Mouse (Mus musculus) heart, postnatal 0 days (tissue): ENCODE results near the gene Trmt112. TPM values are rescaled to one million over a fixed set of nuclear protein-coding genes. Genes with fewer than 3 reads are reported as not detected.

Source experiments
- ATAC-seq: fragments of 200-750 bp; cut with Nextera tagmentation; 2 replicates; pipeline ENCODE4 v1.8.0; 2017; ENCODE audit warnings: low read depth, moderate number of reproducible peaks, moderate library complexity; ENCODE audit not compliant: insufficient read depth
- DNase-seq: peaks from one replicate; pipeline ENCODE4 v3.0.0-alpha.2; 2016; ENCODE audit warnings: low spot score
- H3K27ac ChIP-seq: fragments of 300-500 bp; sonication (generic); 2 replicates; pipeline ENCODE4 v1.5.1; 2014; ENCODE audit warnings: low read depth, mild to moderate bottlenecking
- H3K27me3 ChIP-seq: fragments of 300-500 bp; sonication (generic); 2 replicates; pipeline ENCODE4 v1.6.1; 2014; ENCODE audit warnings: low read length, mixed read lengths; ENCODE audit not compliant: control insufficient read depth, insufficient read depth
- H3K36me3 ChIP-seq: fragments of 300-500 bp; sonication (generic); replicated peaks from 2 replicates; pipeline ENCODE4 v1.6.1; 2014; ENCODE audit warnings: low read length, mixed read lengths; ENCODE audit not compliant: control insufficient read depth, insufficient read depth
- H3K4me1 ChIP-seq: fragments of 300-500 bp; sonication (generic); 2 replicates; pipeline ENCODE4 v1.6.1; 2014; ENCODE audit warnings: antibody characterized with exemption; ENCODE audit not compliant: control insufficient read depth, insufficient read depth
- H3K4me2 ChIP-seq: fragments of 300-500 bp; sonication (generic); 2 replicates; pipeline ENCODE4 v1.6.1; 2014; ENCODE audit warnings: low read depth, mild to moderate bottlenecking, low read length, moderate library complexity
- H3K4me3 ChIP-seq: fragments of 300-500 bp; sonication (generic); 2 replicates; pipeline ENCODE4 v1.5.1; 2014; ENCODE audit warnings: low read depth, low read length
- H3K9ac ChIP-seq: fragments of 300-500 bp; sonication (generic); replicated peaks from 2 replicates; pipeline ENCODE4 v1.6.1; 2014; ENCODE audit warnings: low read depth, low read length, mixed read lengths
- H3K9me3 ChIP-seq: fragments of 300-500 bp; sonication (generic); replicated peaks from 2 replicates; pipeline ENCODE4 v1.6.1; 2016; ENCODE audit warnings: low read length; ENCODE audit not compliant: control insufficient read depth
- CTCF ChIP-seq: IDR thresholded peaks from 2 replicates; pipeline ENCODE4 v1.5.1; 2016; ENCODE audit warnings: antibody characterized with exemption, control low read depth, low read depth
- EP300 ChIP-seq: IDR thresholded peaks from 2 replicates; pipeline ENCODE4 v1.6.1; 2016; ENCODE audit warnings: antibody characterized with exemption, low read depth
- WGBS: fragments of 180-500 bp; shearing (Covaris S2); extraction: QIAGEN DNeasy Blood & Tissue Kit; methylation state at CpG from one replicate; pipeline ENCODE4 v1.1.7; 2014; 5-methylcytosine and 5-hydroxymethylcytosine counted together
- polyA plus RNA-seq: library from polyadenylated mRNA; unstranded; fragments of >200 nt; fragmentation: Nextera tagmentation; extraction: Ambion mirVana; gene quantifications from 2 replicates; pipeline ENCODE4 v1.2.1, GENCODE M21; 2015
- total RNA-seq: library from RNA; depleted of rRNA; stranded (reverse); fragments of >200 nt; gene quantifications from 2 replicates; pipeline ENCODE4 v1.2.3, GENCODE M21; 2014; ENCODE audit warnings: low replicate concordance

Trmt112 gene
- total and polyA plus RNA-seq, 2 experiments from 2014 or later = 57.6 to 61.9 TPM

DNA sequence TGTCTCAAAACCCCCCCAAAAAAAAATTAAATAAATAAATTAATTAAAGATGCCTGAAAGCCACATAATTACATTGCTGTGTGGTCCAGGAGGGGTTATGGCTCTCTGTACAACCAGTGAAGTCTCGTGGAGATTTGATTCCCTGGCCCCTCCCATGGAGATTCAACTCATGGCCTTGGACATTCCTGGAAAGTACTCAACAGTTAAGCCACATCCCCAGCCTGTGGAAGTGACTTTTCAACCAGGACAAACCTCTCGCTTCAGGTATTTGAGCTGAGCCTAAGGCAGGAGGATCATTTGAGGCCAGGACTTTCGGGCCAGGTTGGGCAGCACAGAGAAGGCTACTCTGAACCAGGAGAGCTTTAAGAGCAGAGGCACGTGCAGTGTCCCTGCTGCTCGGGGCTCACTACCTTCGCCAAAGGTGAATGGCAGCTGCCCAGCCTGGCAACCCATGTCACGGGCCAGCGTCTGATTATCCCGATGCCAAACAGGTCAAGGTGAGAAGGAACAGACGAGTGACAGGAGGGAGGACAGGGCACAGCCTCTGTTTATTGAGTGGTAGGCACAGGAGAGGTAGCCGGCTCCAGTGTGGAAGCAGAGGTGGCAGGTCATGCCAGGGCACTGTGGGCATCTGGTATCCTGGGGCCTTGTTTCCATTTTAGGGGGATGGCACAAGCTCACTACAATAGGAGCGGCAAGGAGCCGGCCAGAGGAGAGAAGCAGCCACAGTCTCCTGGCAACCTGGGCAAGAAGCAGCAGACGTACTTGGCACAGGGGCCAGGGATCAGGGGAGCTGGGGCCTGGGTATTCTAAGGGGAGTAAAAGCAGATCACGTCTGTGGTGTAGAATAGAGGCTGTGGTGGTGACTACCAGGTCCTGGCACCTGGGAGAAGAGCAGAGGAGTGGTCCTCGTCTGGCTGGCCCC, 28.3 kb downstream of the Trmt112 start:
- ATAC-seq (no peak), DNase-seq (no peak)
- H3K27me3 ChIP-seq = peaks cover 35% of the 10 kb centered on the region
- TF ChIP-seq EP300 (no peak), CTCF (no peak)
- no peaks in the 10 kb centered on the region for H3K36me3 ChIP-seq
- WGBS = 74% methylated on average over 16 of the region's 16 CpGs
- no peak overlapping the region for H3K27ac ChIP-seq
- no peak overlapping the region for H3K4me2 ChIP-seq
- peaks cover 25% of the 10 kb centered on the region for H3K4me1 ChIP-seq
- no peak overlapping the region for H3K9ac ChIP-seq
- no peak overlapping the region for H3K4me3 ChIP-seq
- H3K9me3 ChIP-seq = no peaks in the 10 kb centered on the region

DNA sequence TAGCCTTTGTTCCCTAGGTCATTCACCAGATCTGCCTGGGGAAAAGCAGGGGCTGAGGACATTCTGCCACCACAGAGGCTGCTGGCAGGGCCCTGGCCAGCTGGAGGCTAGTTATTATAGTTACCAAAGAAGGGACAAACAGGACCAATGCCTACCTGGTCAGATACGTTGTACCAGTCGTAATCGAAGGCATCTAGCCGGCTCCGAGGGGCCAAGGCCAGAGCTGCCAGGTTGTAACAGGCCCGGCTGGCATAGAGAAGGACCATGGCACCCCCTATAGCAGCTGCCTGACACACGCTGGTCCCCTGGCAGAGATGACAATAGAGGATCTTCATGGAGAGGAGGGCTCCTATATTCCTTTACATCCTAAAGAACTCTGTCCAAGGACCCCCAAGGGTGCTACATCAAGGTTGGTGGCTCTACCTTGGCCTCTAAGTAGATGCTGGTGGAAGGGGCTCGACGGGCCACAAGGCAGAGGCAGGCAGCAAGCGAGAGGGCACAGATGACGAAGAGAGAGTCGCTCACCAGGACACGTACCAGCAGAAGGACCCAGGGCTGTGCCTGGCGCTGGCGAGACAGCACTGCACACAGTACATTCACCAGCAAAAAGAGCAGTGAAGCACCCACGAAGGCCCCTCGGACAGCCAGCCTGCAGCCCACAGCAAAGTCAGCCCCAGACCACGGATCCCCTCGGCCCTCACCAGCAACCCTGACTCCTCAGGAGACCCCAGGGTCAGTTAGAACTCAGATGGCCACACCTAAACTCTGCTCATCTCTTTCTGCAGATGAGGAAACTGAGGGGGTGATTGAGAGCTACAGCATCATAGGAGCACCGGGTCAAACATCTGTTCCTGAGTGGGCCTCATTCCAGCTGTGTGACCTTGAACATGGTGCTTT, 29.9 kb downstream of the Trmt112 start:
- 89% methylated on average over 20 of the region's 20 CpGs for WGBS
- H3K27ac ChIP-seq = no peak overlapping the region
- ATAC-seq (no peak), DNase-seq (no peak)
- H3K27me3 ChIP-seq = peaks cover 19% of the 10 kb centered on the region
- TF ChIP-seq EP300 = no peak
- no peak for TF ChIP-seq CTCF
- H3K4me1 ChIP-seq = peaks cover 19% of the 10 kb centered on the region
- no peak overlapping the region for H3K9ac ChIP-seq
- H3K4me2 ChIP-seq = no peak overlapping the region
- no peak overlapping the region for H3K4me3 ChIP-seq
- H3K9me3 ChIP-seq = no peaks in the 10 kb centered on the region
- no peaks in the 10 kb centered on the region for H3K36me3 ChIP-seq

DNA sequence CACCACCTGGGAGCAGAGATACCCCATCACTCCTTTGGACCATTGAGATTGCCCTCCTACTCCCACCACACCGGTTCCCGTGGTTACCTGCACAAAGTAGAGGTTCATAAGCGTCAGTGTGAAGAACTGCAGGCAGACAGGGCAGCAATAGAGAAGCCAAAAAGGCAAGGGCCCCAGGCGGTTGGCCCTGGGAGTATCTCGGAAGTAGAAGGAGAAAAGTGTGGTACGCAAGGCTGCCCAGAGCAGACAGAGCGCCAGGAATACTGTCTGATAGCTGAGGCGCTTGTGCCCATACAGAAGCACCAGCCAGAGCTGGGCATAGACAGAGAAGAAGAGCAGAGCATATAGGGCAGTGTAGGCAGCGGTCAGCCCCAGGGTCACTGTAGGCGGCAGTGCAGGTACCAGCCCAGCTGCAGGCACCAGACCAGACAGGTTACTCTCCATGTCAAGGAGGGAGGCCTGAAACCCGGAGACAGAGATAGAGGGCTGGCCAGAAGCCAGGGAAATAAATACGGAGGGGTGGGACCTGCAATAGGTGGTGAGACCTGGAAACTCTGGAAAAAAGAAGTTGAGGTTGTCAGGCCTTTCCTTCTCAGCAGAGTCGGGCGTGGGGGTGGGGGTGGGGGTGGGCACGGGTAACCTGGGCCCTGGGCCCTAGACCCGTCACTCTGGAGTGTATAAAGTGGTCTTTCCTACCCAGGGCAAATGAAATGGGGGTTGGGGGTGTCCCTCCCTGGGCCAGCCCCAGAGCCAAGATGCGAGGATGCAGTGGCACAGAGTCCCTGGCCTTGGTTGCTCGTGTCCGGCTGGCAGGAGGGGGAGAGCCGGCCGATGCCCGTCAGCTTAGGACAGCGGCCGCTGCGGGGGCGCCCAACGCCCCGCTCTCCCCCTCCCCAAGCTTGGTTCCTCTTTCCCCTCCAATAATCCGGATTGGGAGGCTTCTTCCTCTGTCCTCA, 31.2 kb downstream of the Trmt112 start:
- WGBS = 16% methylated on average over 29 of the region's 29 CpGs
- no peak for ATAC-seq
- H3K9me3 ChIP-seq = no peaks in the 10 kb centered on the region

DNA sequence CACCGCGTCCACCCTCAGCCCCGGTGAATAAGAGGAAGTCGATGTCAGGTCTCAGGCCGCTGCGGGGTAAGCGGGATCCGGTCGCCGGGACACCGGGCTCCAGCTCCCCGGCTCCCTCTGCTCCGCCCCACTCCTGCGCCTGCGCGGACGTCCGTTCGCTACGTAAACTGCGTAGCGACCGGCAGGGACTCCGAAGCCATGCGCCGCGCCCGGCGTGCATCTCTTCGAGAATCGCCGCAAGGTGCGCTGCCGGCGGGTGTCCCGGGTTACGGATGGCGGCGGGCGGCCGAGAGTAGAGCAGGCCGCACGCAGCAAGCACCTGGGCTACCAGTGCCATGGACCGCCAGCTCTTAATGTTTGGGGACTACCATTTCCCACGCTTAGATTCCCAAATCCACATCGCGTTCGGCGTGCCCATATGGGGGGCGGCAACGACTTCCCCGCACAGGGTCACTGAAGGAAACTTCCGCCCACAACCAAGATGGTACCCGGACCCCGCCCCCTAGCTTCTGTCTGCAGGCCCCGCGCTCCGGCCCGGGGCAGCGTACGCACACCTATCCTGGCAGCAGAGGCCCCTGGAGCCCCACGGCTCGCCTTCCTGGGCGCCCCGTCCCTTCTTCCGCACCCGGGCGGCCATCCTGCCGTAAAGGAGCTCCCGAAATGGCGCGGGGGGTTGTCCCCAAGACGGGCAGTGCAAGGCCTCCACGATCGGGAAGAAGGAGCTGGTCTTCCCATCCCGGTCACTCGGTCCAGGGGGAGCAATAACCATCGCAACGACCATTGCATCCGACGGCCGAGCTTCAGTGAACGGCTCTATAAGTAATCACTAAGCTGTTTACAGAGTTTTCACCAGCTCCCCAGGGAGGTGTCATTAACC, 32.1 kb downstream of the Trmt112 start, which contains the start of gene Bad:
TSS of gene Bad (plus strand) at position 490 of the 877 bp plus-strand sequence.
- H3K9ac ChIP-seq = peak within 1 kb of the TSS; percentile 61
- ATAC-seq = peak; percentile 80
- H3K27me3 ChIP-seq = no peaks in the 10 kb centered on the region
- 0 out of 2 replicates have a peak, but pooled peaks cover 4% of the 10 kb centered on the region for H3K36me3 ChIP-seq
- H3K4me2 ChIP-seq = peak within 1 kb of the TSS; percentile 87
- TF ChIP-seq EP300 (peak; percentile 78), CTCF (peak; percentile 11; the same call in 1 of the 2 replicates)
- H3K9me3 ChIP-seq = no peaks in the 10 kb centered on the region
- H3K4me1 ChIP-seq = peaks cover 19% of the 10 kb centered on the region
- peak within 1 kb of the TSS; percentile 84 for H3K27ac ChIP-seq
- peak; percentile 86 for DNase-seq
- under 1% methylated on average over 83 of the region's 83 CpGs for WGBS
- H3K4me3 ChIP-seq = peak within 1 kb of the TSS; percentile 72

More for the DNA sequence above, 31.2 kb downstream of the Trmt112 start:
- Histone ChIP-seq H3K27me3 (peaks cover 6% of the 10 kb centered on the region), H3K27ac (0 out of 2 replicates have a peak overlapping the region, but pooled peaks have one; percentile 9), H3K4me3 (peak overlapping the region; percentile 72), H3K4me2 (peak overlapping the region; percentile 87), H3K4me1 (peaks cover 19% of the 10 kb centered on the region), H3K9ac (peak overlapping the region; percentile 61), H3K36me3 (no peaks in the 10 kb centered on the region)
- TF ChIP-seq CTCF (no peak), EP300 (no peak)
- no peak for DNase-seq
